In the genomic region with DNA sequence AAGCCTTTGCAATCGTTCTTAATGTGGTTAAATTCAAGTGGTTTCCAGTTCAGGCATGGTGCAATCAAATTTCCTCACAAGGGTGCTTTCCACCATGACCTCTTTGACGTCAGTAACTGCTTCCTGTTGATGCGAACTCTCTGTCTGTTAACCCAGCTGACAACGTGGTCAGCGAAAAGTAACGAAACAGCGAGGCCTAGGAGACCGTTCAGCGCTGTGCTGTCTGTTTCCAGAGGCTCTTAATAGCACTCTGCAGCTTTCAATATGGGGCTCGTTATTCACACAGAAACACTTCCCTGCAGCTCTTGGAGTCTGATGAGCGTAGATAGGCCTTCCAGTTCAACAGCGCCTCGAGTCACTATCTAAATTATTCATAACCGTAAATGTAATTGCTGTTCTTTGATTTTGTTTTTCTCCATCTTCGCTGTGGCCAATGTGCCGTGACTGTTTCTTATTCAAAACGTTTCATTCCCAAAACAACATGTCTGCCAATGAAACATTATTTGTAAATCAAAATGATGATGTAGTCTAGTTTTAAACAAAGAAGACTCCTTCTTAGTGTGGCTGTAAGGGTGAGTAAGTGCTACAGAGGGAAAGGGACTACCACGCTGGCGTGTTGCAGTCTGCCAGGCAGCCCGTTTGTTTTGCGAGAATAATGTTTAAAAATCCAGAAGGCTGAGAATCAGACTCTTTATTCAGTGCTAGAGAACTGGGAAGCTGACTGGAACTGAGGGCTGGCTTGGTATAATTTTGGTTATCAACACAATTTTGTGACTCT, we compare ENCODE assay signal across 12 mouse cellular contexts.
DNase-seq lines count a peak whose midpoint lies in the region; ATAC-seq and TF ChIP-seq lines count a peak whose summit lies in the region.
"Had no signal": no experiment of that assay in that cellular context is flagged by ENCODE, and none has a peak within 500 bp of the region (broad histone marks: within the 10 kb centered on the region; RNA-seq: fewer than 3 reads in every experiment).

No protein-coding gene starts in this region.

- no peak for TF ChIP-seq RAD21 in CH12.LX (IDR thresholded peaks at IDR 0.05; ENCODE audit: low read depth, low read length)

- DNase-seq in liver, adult 2 months (ENCODE audit: extremely low read depth, low read depth, low spot score): peak; percentile 22
- DNase-seq in CH12.LX (ENCODE audit: extremely low read depth): peak; percentile 63
- DNase-seq in induced T-regulatory cell, adult 2 months (ENCODE audit: low read depth): peak; percentile 98
- DNase-seq in monocyte, adult 2 months (ENCODE audit: low read depth in 1 of 2, low spot score in 2 of 2): peak; percentile 74 to 79
- no peak for DNase-seq in left cerebral cortex, postnatal 14 days (ENCODE audit: low spot score in 2 of 2)
- DNase-seq in urinary bladder, adult 2 months (ENCODE audit: low spot score): no peak
- DNase-seq in ovary, postnatal 14 days (ENCODE audit: low spot score): no peak
- DNase-seq: adrenal gland, adult 8-10 months; cerebellum, adult 18-20 months; heart, postnatal 14 days had no signal

- no peak overlapping the region for H3K4me2 ChIP-seq in liver, embryonic 12.5 days
- no peak overlapping the region for H3K4me2 ChIP-seq in CH12.LX (ENCODE audit: insufficient read depth, low read depth, poor library complexity, severe bottlenecking)

- no peak overlapping the region for H3K9ac ChIP-seq in liver, adult 2 months (ENCODE audit: low read depth, low read length)
- no peak overlapping the region for H3K9ac ChIP-seq in liver, embryonic 12.5 days
- H3K9ac ChIP-seq in CH12.LX (ENCODE audit: insufficient read depth, low read depth): no peak overlapping the region

- ATAC-seq in liver, embryonic 12.5 days: no peak

- TF ChIP-seq EP300 in CH12.LX (IDR thresholded peaks at IDR 0.05; ENCODE audit: low read length): no peak

- dilution Hi-C loops in CH12.LX (cut with MboI; ENCODE audit: extremely low pct_ligation_motif_present, extremely low pct_unique_long_range_greater_than_20kb, low sequenced_read_pairs): no loop called here

- no peaks in the 10 kb centered on the region for H3K27me3 ChIP-seq in liver, adult 2 months (ENCODE audit: control insufficient read depth, insufficient read depth, low read length)
- H3K27me3 ChIP-seq in liver, embryonic 12.5 days (replicated peaks): no peaks in the 10 kb centered on the region
- H3K27me3 ChIP-seq in CH12.LX (replicated peaks): no peaks in the 10 kb centered on the region

- intact Hi-C loops in left cerebral cortex, postnatal 14 days (cut with DNase I): no loop called here

- H3K9me3 ChIP-seq in liver, embryonic 12.5 days (replicated peaks): no peaks in the 10 kb centered on the region
- no peaks in the 10 kb centered on the region for H3K9me3 ChIP-seq in CH12.LX (replicated peaks; ENCODE audit: low read length)
- H3K9me3 ChIP-seq: limb, embryonic 10.5 days had no signal

- no peaks in the 10 kb centered on the region for H3K79me2 ChIP-seq in liver, adult 2 months (ENCODE audit: control insufficient read depth, insufficient read depth, low read length)
- H3K79me2 ChIP-seq in CH12.LX (replicated peaks; ENCODE audit: control insufficient read depth, extremely low read depth, insufficient read depth, poor library complexity, severe bottlenecking): no peaks in the 10 kb centered on the region

- H3K4me3 ChIP-seq in liver, adult 2 months (ENCODE audit: insufficient read depth, low read depth, low read length): no peak overlapping the region
- H3K4me3 ChIP-seq in liver, embryonic 12.5 days: no peak overlapping the region
- H3K4me3 ChIP-seq in CH12.LX (replicated peaks in 1 of 3; ENCODE audit: low read depth in 2 of 3, low read length in 2 of 3, poor library complexity in 1 of 3): no peak overlapping the region
- H3K4me3 ChIP-seq: limb, embryonic 10.5 days had no signal

- no peaks in the 10 kb centered on the region for H3K36me3 ChIP-seq in liver, adult 2 months (ENCODE audit: control insufficient read depth, insufficient read depth, low read length)
- no peaks in the 10 kb centered on the region for H3K36me3 ChIP-seq in liver, embryonic 12.5 days
- H3K36me3 ChIP-seq in CH12.LX (replicated peaks in 1 of 2; ENCODE audit: control insufficient read depth in 1 of 2, insufficient read depth in 1 of 2, low read length in 1 of 2): no peaks in the 10 kb centered on the region
- H3K36me3 ChIP-seq: limb, embryonic 10.5 days had no signal

- H3K27ac ChIP-seq in liver, adult 2 months (replicated peaks; ENCODE audit: insufficient read depth, low read depth, low read length): no peak overlapping the region
- H3K27ac ChIP-seq in liver, embryonic 12.5 days: no peak overlapping the region
- H3K27ac ChIP-seq in CH12.LX (ENCODE audit: insufficient read depth, low read depth): no peak overlapping the region
- H3K27ac ChIP-seq: limb, embryonic 10.5 days had no signal

- no peak for TF ChIP-seq CTCF in liver, adult 2 months (IDR thresholded peaks at IDR 0.05; ENCODE audit: low read depth, low read length)
- TF ChIP-seq CTCF in CH12.LX (conservative IDR thresholded peaks at IDR 0.05 in 1 of 2, IDR thresholded peaks at IDR 0.05 in 1 of 2; ENCODE audit: low read depth in 2 of 2, low read length in 2 of 2): no peak

- in situ Hi-C loops in CH12.LX (cut with MboI; ENCODE audit: low pct_ligation_motif_present, low pct_unique_long_range_greater_than_20kb, low sequenced_read_pairs): no loop called here

- 81% methylated on average over 21 of the region's 21 CpGs for WGBS in liver, adult 2 months
- WGBS in liver, embryonic 12.5 days (ENCODE audit: insufficient replicate concordance): 67% methylated on average over 21 of the region's 21 CpGs

- no peaks in the 10 kb centered on the region for H3K4me1 ChIP-seq in liver, adult 2 months (ENCODE audit: control insufficient read depth, insufficient read depth, low read length)
- no peaks in the 10 kb centered on the region for H3K4me1 ChIP-seq in liver, embryonic 12.5 days
- H3K4me1 ChIP-seq in CH12.LX (ENCODE audit: control insufficient read depth in 1 of 2, insufficient read depth in 2 of 2): peaks cover 21 to 55% of the 10 kb centered on the region in 2 experiments

- TF ChIP-seq POLR2A in liver, adult 2 months (IDR thresholded peaks at IDR 0.05; ENCODE audit: extremely low read depth, insufficient read depth, low read length): no peak
- TF ChIP-seq POLR2A in CH12.LX (IDR thresholded peaks at IDR 0.05; ENCODE audit: low read depth, low read length): no peak

TF ChIP-seq in CH12.LX, 34 proteins besides CTCF, POLR2A, EP300 and RAD21:
- no peak for TF ChIP-seq NELFE (IDR thresholded peaks at IDR 0.05; ENCODE audit: low read depth, low read length)
- no peak for TF ChIP-seq KAT2A (IDR thresholded peaks at IDR 0.05; ENCODE audit: insufficient replicate concordance, low read length)
- TF ChIP-seq MXI1 (IDR thresholded peaks at IDR 0.05; ENCODE audit: low read depth, low read length): peak; percentile 34; the same call in 1 of the 2 replicates
- TF ChIP-seq IRF4 (IDR thresholded peaks at IDR 0.05; ENCODE audit: low read depth, low read length): 0 out of 2 replicates have a peak, but pooled peaks have one; percentile 10
- TF ChIP-seq ETS1 (conservative IDR thresholded peaks at IDR 0.05; ENCODE audit: low read depth, low read length): peak; percentile 77
- 0 out of 2 replicates have a peak, but pooled peaks have one; percentile 9 for TF ChIP-seq TCF12 (IDR thresholded peaks at IDR 0.05; ENCODE audit: low read depth, low read length)
- peak; percentile 75 for TF ChIP-seq MAX (IDR thresholded peaks at IDR 0.05; ENCODE audit: low read length)

Comparison
In these comparisons a context has a peak if more than half of its experiments do, and no peak if none do; other contexts are left out.
1. DNase-seq: peak in liver, adult 2 months (single experiment), CH12.LX (single experiment), induced T-regulatory cell, adult 2 months (single experiment) and monocyte, adult 2 months (2 of 2); none in left cerebral cortex, postnatal 14 days (0 of 2), urinary bladder, adult 2 months (single experiment) and ovary, postnatal 14 days (single experiment).